Mouse (Mus musculus) forebrain, embryonic 16.5 days (tissue): ENCODE results near the gene Sema4g. TPM values are rescaled to one million over a fixed set of nuclear protein-coding genes. Genes with fewer than 3 reads are reported as not detected.

Experiments used
- ATAC-seq: fragments of 200-750 bp; cut with Nextera tagmentation; 2 replicates; pipeline ENCODE4 v1.8.0; 2017; ENCODE audit warnings: mild to moderate bottlenecking, moderate library complexity
- H3K27ac ChIP-seq: fragments of 300-500 bp; sonication (generic); 2 replicates; pipeline ENCODE4 v1.5.1; 2014; ENCODE audit warnings: low read length, control low read depth
- H3K27me3 ChIP-seq: fragments of 300-500 bp; sonication (generic); replicated peaks from 2 replicates; pipeline ENCODE4 v1.6.1; 2014; ENCODE audit warnings: low read length; ENCODE audit not compliant: control insufficient read depth, insufficient read depth
- H3K36me3 ChIP-seq: fragments of 300-500 bp; sonication (generic); 2 replicates; pipeline ENCODE4 v1.6.1; 2014; ENCODE audit not compliant: control insufficient read depth, insufficient read depth
- H3K4me1 ChIP-seq: fragments of 300-500 bp; sonication (generic); replicated peaks from 2 replicates; pipeline ENCODE4 v1.6.1; 2014; ENCODE audit warnings: low read length; ENCODE audit not compliant: control insufficient read depth, insufficient read depth
- H3K4me2 ChIP-seq: fragments of 300-500 bp; sonication (generic); 2 replicates; pipeline ENCODE4 v1.6.1; 2014; ENCODE audit warnings: mild to moderate bottlenecking, low read length, control low read depth
- H3K4me3 ChIP-seq: fragments of 300-500 bp; sonication (generic); replicated peaks from 2 replicates; pipeline ENCODE4 v1.5.1; 2014; ENCODE audit warnings: mild to moderate bottlenecking, low read length, control low read depth
- H3K9ac ChIP-seq: fragments of 300-500 bp; sonication (generic); replicated peaks from 2 replicates; pipeline ENCODE4 v1.6.1; 2014; ENCODE audit warnings: low read depth, low read length, control low read depth
- H3K9me3 ChIP-seq: fragments of 300-500 bp; sonication (generic); 2 replicates; pipeline ENCODE4 v1.6.1; 2016; ENCODE audit warnings: low read length; ENCODE audit not compliant: control insufficient read depth
- WGBS: fragments of 180-500 bp; shearing (Covaris S2); extraction: QIAGEN DNeasy Blood & Tissue Kit; methylation state at CpG from one replicate; pipeline ENCODE4 v1.1.7; 2014; 5-methylcytosine and 5-hydroxymethylcytosine counted together
- polyA plus RNA-seq: library from polyadenylated mRNA; unstranded; fragments of >200 nt; fragmentation: Nextera tagmentation; extraction: Ambion mirVana; gene quantifications from 2 replicates; pipeline ENCODE4 v1.2.1, GENCODE M21; 2015

Gene Sema4g
- polyA plus RNA-seq, 1 experiment from 2014 or later: 15.8 TPM

DNA sequence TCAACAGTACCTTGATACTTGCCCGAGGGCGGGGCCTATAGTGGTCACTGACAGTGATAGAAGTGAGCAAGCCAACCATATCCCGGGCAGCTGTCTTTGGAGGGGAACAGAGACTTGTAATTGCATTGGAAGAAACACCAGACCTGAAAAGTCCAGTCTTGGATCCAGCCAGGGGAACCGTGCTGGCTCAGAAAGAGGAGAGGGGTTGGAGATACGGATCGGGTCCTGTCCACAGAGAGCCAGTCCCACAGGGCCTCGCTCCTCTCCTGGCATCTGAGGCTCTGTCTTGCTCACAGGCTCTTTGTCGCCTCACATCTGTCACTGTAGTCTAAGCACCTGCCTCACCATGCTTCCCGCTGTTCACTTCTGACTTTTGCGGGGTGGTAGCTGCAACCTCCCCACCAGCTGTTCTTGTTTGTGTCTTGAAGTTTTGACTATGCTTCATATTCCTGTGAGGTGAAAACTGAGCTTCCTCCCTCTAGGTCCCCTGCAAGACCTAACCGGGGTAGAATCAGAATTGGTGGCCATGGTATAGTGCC lies 55.6 kb downstream of the Sema4g start:
- Histone ChIP-seq H3K4me2 (no peak overlapping the region), H3K36me3 (no peaks in the 10 kb centered on the region), H3K4me1 (peaks cover 28% of the 10 kb centered on the region), H3K27ac (no peak overlapping the region), H3K9ac (no peak overlapping the region), H3K4me3 (no peak overlapping the region), H3K9me3 (no peaks in the 10 kb centered on the region), H3K27me3 (no peaks in the 10 kb centered on the region)
- no peak for ATAC-seq
- WGBS: 68% methylated on average over 11 of the region's 11 CpGs

DNA sequence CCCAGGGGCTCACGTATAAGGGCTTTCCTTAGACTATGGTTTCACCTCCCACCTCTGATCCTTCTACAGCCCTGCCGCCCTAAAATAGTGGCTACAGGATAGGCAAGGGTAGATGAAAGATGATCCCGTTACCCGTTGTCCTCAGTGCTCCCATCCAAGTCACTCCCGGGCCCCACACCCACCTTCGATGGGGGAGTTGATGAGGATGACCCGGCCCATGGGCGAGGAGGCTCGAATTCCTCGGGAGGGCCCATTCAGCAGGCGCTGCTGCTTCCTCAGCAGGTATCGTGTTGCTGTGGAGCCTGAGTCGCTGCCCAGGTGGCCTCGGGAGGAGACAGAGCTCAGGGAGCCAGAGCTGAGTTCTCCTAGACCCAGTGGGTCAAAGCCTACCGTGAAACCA lies 56.3 kb downstream of the Sema4g start:
- H3K4me3 ChIP-seq: no peak overlapping the region
- H3K27ac ChIP-seq: no peak overlapping the region
- peaks cover 34% of the 10 kb centered on the region for H3K4me1 ChIP-seq
- ATAC-seq: no peak
- 52% methylated on average over 15 of the region's 15 CpGs for WGBS
- no peaks in the 10 kb centered on the region for H3K27me3 ChIP-seq
- no peak overlapping the region for H3K9ac ChIP-seq
- H3K36me3 ChIP-seq: no peaks in the 10 kb centered on the region
- H3K9me3 ChIP-seq: no peaks in the 10 kb centered on the region
- no peak overlapping the region for H3K4me2 ChIP-seq

DNA sequence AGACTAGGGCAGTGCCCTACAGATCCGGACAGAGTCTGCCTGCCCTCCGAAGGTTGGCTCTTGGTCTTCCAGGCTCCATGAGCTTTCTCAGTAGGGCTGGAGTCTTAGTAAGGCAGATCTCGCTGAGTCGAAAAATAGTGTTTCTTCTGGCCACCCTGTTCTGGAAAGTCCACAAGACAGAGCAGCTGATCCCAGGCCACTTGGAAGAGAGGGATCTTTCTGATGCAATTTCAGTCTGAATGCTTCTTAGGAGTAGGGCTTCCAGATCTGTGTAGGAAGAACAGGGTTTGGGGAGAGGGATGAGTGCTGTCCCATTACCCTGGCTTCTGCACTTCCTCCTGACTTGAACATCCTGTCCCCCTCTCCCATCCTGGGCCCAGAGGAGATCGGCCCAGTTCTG lies 56.8 kb downstream of the Sema4g start, which contains the start of gene Pdzd7:
Gene Pdzd7 (minus strand): TSS at position 67 of the 400 bp plus-strand sequence.
- H3K9me3 ChIP-seq: no peaks in the 10 kb centered on the region
- peak within 1 kb of the TSS; percentile 49 for H3K9ac ChIP-seq
- 83% methylated on average over 5 of the region's 5 CpGs for WGBS
- H3K4me3 ChIP-seq: peak within 1 kb of the TSS; percentile 44
- H3K4me1 ChIP-seq: peaks cover 37% of the 10 kb centered on the region
- H3K4me2 ChIP-seq: peak within 1 kb of the TSS; percentile 79
- ATAC-seq: no peak
- H3K27me3 ChIP-seq: no peaks in the 10 kb centered on the region
- H3K36me3 ChIP-seq: peaks cover 1% of the 10 kb centered on the region; the same call in 1 of the 2 replicates
- H3K27ac ChIP-seq: peak within 1 kb of the TSS; percentile 10; the same call in 1 of the 2 replicates

DNA sequence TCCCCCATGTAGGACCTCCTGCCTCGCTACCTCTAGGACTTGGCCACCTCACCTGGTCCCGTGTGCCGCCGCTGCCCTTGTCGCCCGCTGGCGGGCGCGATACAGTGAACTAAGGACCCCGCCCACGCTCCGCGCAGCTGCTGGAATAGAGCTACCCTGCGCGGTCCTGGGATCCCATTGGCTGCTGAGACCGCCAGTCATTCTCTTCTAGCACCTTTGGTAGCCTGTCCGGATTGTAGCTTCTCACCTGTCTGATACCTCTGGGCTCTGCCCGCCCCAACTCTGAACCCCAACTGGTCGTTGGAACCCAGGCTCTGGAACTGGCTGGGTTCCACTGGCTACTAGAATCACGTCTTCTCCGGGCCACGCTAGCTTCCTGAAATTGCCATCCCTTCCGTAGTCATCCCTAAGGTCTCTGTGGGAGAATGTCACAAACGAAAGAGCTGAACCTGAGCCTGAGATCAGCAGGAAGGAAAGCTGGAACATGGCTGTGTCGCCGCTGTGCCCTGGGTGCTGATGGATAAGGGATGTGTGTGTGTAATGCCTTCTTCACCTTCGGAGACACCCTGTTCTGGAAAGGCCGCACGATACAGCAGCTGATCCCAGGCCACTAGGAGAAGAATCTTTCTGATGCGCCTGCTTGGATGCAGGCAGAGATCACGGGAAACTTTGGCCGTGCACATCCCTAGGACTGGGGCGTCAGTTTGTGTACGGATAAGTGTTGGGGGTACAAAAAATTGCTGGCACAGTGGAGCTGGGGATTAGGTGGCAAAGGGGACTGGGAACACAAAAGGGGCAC lies 57.8 kb downstream of the Sema4g start:
- peak overlapping the region; percentile 79 for H3K4me2 ChIP-seq
- peak; percentile 53 for ATAC-seq
- peaks cover 39% of the 10 kb centered on the region for H3K4me1 ChIP-seq
- peaks cover 4% of the 10 kb centered on the region; the same call in 1 of the 2 replicates for H3K36me3 ChIP-seq
- WGBS: 1% methylated on average over 34 of the region's 34 CpGs
- peak overlapping the region; percentile 49 for H3K9ac ChIP-seq
- H3K27ac ChIP-seq: peak overlapping the region; percentile 87
- H3K9me3 ChIP-seq: no peaks in the 10 kb centered on the region
- H3K27me3 ChIP-seq: no peaks in the 10 kb centered on the region
- H3K4me3 ChIP-seq: peak overlapping the region; percentile 44

DNA sequence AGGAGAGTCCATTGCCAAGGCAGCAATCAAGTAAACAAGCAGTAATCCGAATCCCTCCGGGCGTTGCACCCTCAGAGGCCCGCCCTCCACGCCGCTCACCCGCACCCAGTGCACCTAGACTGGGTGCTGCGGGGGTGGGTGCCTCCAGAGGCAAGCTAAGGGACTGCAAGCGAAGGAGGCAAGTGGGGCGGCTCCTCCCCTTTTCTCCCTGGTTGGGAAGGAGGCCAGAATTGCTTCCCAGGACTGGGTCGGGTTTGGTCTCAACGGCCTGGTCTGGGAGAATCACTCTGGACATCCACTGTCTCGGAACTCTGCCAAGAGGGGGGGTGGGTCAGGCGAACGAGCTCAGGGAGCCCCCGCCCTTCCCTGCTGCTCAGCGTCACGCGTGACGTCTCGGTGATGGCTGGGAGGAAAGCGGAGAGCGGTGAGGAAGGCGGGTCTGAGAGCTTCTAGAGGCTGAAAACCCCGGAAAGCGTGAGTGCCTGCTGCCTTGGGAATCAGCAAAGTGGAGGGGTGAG lies 58.6 kb downstream of the Sema4g start, which contains the start of gene Sfxn3:
Gene Sfxn3 (plus strand): TSS at position 87 of the 518 bp plus-strand sequence.
- Histone ChIP-seq H3K9me3 (no peaks in the 10 kb centered on the region), H3K4me3 (peak within 1 kb of the TSS; percentile 44), H3K9ac (peak within 1 kb of the TSS; percentile 49), H3K4me2 (peak within 1 kb of the TSS; percentile 79), H3K27ac (peak within 1 kb of the TSS; percentile 87), H3K4me1 (peaks cover 39% of the 10 kb centered on the region), H3K36me3 (peaks cover 8% of the 10 kb centered on the region; the same call in 1 of the 2 replicates), H3K27me3 (no peaks in the 10 kb centered on the region)
- peak; percentile 87 for ATAC-seq
- under 1% methylated on average over 26 of the region's 26 CpGs for WGBS

DNA sequence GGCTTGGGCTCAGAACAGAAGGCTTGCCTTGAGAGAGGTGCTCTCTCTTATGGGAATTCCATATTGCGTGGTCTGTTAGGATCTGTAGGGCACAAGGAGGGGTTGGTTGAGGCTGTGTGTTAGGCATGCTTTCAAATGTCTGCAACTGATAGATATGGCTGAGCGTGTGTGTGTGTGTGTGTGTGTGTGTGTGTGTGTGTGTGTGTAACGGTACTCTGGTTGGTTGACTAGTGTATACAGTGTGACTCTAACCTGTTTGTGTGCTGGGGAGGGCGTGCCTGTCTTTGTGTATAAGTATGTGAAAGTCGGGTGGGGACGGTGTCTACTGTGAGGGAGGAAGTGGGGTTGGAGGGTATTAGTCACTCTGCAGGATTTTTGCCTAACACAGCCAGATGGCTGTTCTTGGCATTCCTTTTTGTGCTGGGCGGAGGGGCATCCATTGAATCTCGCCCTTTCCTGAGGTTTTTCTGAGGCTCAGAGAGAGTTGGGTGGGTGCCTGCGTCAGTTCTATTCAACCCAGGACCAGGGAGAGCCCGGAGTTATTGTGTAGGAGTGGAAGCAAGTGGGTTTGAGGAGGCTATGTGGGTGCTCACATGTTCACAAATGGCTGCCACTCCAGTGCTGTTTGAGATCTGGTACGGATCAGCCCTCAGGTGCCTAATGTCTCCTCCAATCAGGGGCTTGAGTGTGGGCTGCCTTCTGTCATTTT lies 59.2 kb downstream of the Sema4g start:
- WGBS: 18% methylated on average over 11 of the region's 11 CpGs
- Histone ChIP-seq H3K4me2 (peak overlapping the region; percentile 79), H3K4me1 (peaks cover 39% of the 10 kb centered on the region), H3K4me3 (peak overlapping the region; percentile 44), H3K27ac (peak overlapping the region; percentile 87), H3K9me3 (no peaks in the 10 kb centered on the region), H3K9ac (peak overlapping the region; percentile 49), H3K36me3 (peaks cover 10% of the 10 kb centered on the region; the same call in 1 of the 2 replicates), H3K27me3 (no peaks in the 10 kb centered on the region)
- peak; percentile 65 for ATAC-seq

DNA sequence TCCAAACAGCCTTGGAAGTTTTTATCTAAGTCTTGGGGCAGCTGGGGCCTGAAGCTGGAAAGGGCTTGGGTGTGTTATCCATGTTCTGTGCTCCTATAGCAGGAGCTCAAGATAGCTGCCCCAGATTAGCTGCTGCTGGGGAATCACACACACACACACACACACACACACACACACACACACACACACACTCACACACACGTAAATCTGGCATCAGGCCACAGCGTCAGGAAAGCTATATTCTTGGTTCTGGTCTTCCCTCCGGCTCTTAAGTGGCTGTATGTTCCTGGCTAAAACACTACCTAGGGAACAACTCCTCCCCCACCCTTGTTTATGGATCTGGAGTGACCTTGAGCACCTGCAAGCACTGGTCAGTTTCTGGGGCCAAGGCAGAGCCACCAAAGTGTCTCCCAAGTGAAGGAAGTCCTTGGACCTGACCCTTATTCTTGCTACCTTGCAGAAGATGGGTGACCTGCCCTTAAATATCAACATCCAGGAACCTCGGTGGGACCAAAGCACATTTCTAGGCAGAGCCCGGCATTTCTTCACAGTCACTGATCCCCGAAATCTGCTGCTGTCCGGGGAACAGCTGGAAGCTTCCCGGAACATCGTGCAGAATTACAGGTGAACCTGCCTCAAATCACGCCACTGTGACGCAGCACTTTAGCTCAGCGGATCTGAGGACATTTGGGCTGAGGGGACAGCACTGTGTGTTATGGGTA lies 59.9 kb downstream of the Sema4g start:
- Histone ChIP-seq H3K4me2 (peak overlapping the region; percentile 79), H3K27ac (peak overlapping the region; percentile 87), H3K9ac (peak overlapping the region; percentile 49), H3K36me3 (peaks cover 10% of the 10 kb centered on the region; the same call in 1 of the 2 replicates), H3K4me1 (peaks cover 39% of the 10 kb centered on the region), H3K9me3 (no peaks in the 10 kb centered on the region), H3K4me3 (peak overlapping the region; percentile 44), H3K27me3 (no peaks in the 10 kb centered on the region)
- no peak for ATAC-seq
- 79% methylated on average over 12 of the region's 12 CpGs for WGBS

DNA sequence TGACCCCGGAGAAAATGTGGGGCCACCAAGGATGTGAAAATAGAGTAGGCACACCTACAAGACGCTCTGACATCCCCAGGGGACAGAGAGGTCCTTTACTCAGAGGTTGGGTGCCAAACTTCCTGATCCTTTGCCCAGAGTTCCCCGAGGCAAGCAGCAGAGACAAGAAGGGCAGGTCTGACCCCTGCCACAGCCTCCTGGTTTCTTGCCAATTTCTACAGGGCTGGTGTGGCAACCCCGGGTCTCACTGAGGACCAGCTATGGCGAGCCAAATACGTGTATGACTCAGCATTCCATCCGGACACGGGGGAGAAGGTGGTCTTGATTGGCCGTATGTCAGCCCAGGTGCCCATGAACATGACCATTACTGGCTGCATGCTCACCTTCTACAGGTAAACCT lies 60.6 kb downstream of the Sema4g start:
- Histone ChIP-seq H3K9me3 (no peaks in the 10 kb centered on the region), H3K4me1 (peaks cover 39% of the 10 kb centered on the region), H3K27me3 (no peaks in the 10 kb centered on the region), H3K4me2 (no peak overlapping the region; the same call in 1 of the 2 replicates), H3K36me3 (peaks cover 12% of the 10 kb centered on the region; the same call in 1 of the 2 replicates), H3K4me3 (no peak overlapping the region), H3K9ac (no peak overlapping the region), H3K27ac (no peak overlapping the region)
- ATAC-seq: no peak
- 77% methylated on average over 9 of the region's 9 CpGs for WGBS
